Comparison of ENCODE assay signal across 8 mouse cellular contexts in genomic region chr17:45596631-45597396, GRCm38 (mm10). TPM values are rescaled to one million over a fixed set of nuclear protein-coding genes. Genes with fewer than 3 reads are reported as not detected.
A peak's percentile ranks its signal among the peaks of the same experiment; 100 is the strongest.
DNase-seq lines count a peak whose midpoint lies in the region; ATAC-seq and TF ChIP-seq lines count a peak whose summit lies in the region.

No protein-coding gene starts in this region.

- H3K4me2 ChIP-seq in heart, postnatal 0 days (ENCODE audit: low read depth, low read length): no peak overlapping the region
- no peak overlapping the region for H3K4me2 ChIP-seq in lung, embryonic 16.5 days (ENCODE audit: low read depth, low read length)

- H3K4me3 ChIP-seq in heart, postnatal 0 days (ENCODE audit: low read depth, low read length): no peak overlapping the region
- H3K4me3 ChIP-seq in lung, embryonic 16.5 days (ENCODE audit: low read length): no peak overlapping the region

- peak; percentile 85 for DNase-seq in adrenal gland, postnatal 25 days
- peak; percentile 93 for DNase-seq in fibroblast of lung, adult 2 months (ENCODE audit: low read depth)
- DNase-seq in heart, postnatal 0 days (ENCODE audit: low spot score): peak; percentile 70
- peak; percentile 84 to 90 for DNase-seq in kidney, postnatal 25 days
- peak; percentile 65 for DNase-seq in retina, embryonic 14.5 days (ENCODE audit: low spot score)
- peak; percentile 57 for DNase-seq in urinary bladder, postnatal 25 days (ENCODE audit: low spot score)

- H3K36me3 ChIP-seq in heart, postnatal 0 days (replicated peaks; ENCODE audit: control insufficient read depth, insufficient read depth, low read length): no peaks in the 10 kb centered on the region
- no peaks in the 10 kb centered on the region for H3K36me3 ChIP-seq in lung, embryonic 16.5 days (ENCODE audit: control insufficient read depth, insufficient read depth, low read length)

- H3K9me3 ChIP-seq in heart, postnatal 0 days (replicated peaks; ENCODE audit: control insufficient read depth, low read length): no peaks in the 10 kb centered on the region
- no peaks in the 10 kb centered on the region for H3K9me3 ChIP-seq in lung, embryonic 16.5 days (ENCODE audit: control insufficient read depth, low read length)

- no peak overlapping the region for H3K9ac ChIP-seq in heart, postnatal 0 days (replicated peaks; ENCODE audit: low read depth, low read length)
- H3K9ac ChIP-seq in lung, embryonic 16.5 days (ENCODE audit: low read length): no peak overlapping the region

- no peak for TF ChIP-seq EP300 in heart, postnatal 0 days (IDR thresholded peaks at IDR 0.05; ENCODE audit: low read depth)

- WGBS in heart, postnatal 0 days: 35% methylated on average over 11 of the region's 11 CpGs
- 36% methylated on average over 11 of the region's 11 CpGs for WGBS in lung, embryonic 16.5 days

- peak overlapping the region; percentile 72 for H3K27ac ChIP-seq in heart, postnatal 0 days (ENCODE audit: low read depth)
- peak overlapping the region; percentile 15; the same call in 1 of the 2 replicates for H3K27ac ChIP-seq in lung, embryonic 16.5 days (ENCODE audit: low read length)

- ATAC-seq in CD4-positive, CD25-positive, alpha-beta regulatory T cell, adult 4 months: peak; percentile 21
- ATAC-seq in heart, postnatal 0 days (ENCODE audit: insufficient read depth, low read depth): peak; percentile 63
- peak; percentile 44 for ATAC-seq in lung, embryonic 16.5 days (ENCODE audit: low read depth)

- peaks cover 49% of the 10 kb centered on the region for H3K4me1 ChIP-seq in heart, postnatal 0 days (ENCODE audit: control insufficient read depth, insufficient read depth)
- peaks cover 53% of the 10 kb centered on the region for H3K4me1 ChIP-seq in lung, embryonic 16.5 days (replicated peaks; ENCODE audit: control insufficient read depth, insufficient read depth, low read length)

- TF ChIP-seq CTCF in heart, postnatal 0 days (IDR thresholded peaks at IDR 0.05; ENCODE audit: low read depth): peak; percentile 68

- H3K27me3 ChIP-seq in heart, postnatal 0 days (ENCODE audit: control insufficient read depth, insufficient read depth, low read length): no peaks in the 10 kb centered on the region
- no peaks in the 10 kb centered on the region for H3K27me3 ChIP-seq in lung, embryonic 16.5 days (ENCODE audit: control insufficient read depth, insufficient read depth, low read depth, low read length)

RNA-seq across cellular contexts. Expression of gene Slc29a1, which starts 2.6 kb away (rescaled TPM):
- 100 to 1,000 TPM in 1 of 2 experiments, 10 to 100 TPM in 1; 88.0 to 154 TPM for polyA plus RNA-seq in CD4-positive, CD25-positive, alpha-beta regulatory T cell, adult 4 months (2017; shearing (Covaris generic))
- 151 and 173 TPM in 2 replicates for total RNA-seq in adrenal gland, postnatal 25 days (2021)
- total RNA-seq in heart, postnatal 0 days (2014; rRNA removed; ENCODE audit: low replicate concordance): 236 and 368 TPM in 2 replicates
- polyA plus RNA-seq in heart, postnatal 0 days (2015; fragmentation: Nextera tagmentation; extraction: Ambion mirVana): 105 and 107 TPM in 2 replicates
- polyA plus RNA-seq in lung, embryonic 16.5 days (2015; fragmentation: Nextera tagmentation; extraction: Ambion mirVana): 100 and 106 TPM in 2 replicates

RNA-seq across cellular contexts. Expression of gene Mymx, which starts 5.1 kb away (rescaled TPM):
- polyA plus RNA-seq in CD4-positive, CD25-positive, alpha-beta regulatory T cell, adult 4 months (2017; shearing (Covaris generic)): not detected
- total RNA-seq in adrenal gland, postnatal 25 days (2021): not detected in 2 replicates
- total RNA-seq in heart, postnatal 0 days (2014; rRNA removed; ENCODE audit: low replicate concordance): not detected in 2 replicates
- polyA plus RNA-seq in heart, postnatal 0 days (2015; fragmentation: Nextera tagmentation; extraction: Ambion mirVana): not detected in 2 replicates
- polyA plus RNA-seq in lung, embryonic 16.5 days (2015; fragmentation: Nextera tagmentation; extraction: Ambion mirVana): 0.39 and 0.91 TPM in 2 replicates

RNA-seq across cellular contexts. Expression of gene Hsp90ab1, which starts 23.7 kb away (rescaled TPM):
- 1,000 to 10,000 TPM; 1,172 to 1,222 TPM for polyA plus RNA-seq in CD4-positive, CD25-positive, alpha-beta regulatory T cell, adult 4 months (2017; shearing (Covaris generic))
- 1,940 and 2,378 TPM in 2 replicates for total RNA-seq in adrenal gland, postnatal 25 days (2021)
- total RNA-seq in heart, postnatal 0 days (2014; rRNA removed; ENCODE audit: low replicate concordance): 716 and 846 TPM in 2 replicates
- 756 and 767 TPM in 2 replicates for polyA plus RNA-seq in heart, postnatal 0 days (2015; fragmentation: Nextera tagmentation; extraction: Ambion mirVana)
- 1,477 and 1,506 TPM in 2 replicates for polyA plus RNA-seq in lung, embryonic 16.5 days (2015; fragmentation: Nextera tagmentation; extraction: Ambion mirVana)

RNA-seq across cellular contexts. Expression of gene Slc35b2, which starts 33.1 kb away (rescaled TPM):
- 10 to 100 TPM; 27.6 to 39.0 TPM for polyA plus RNA-seq in CD4-positive, CD25-positive, alpha-beta regulatory T cell, adult 4 months (2017; shearing (Covaris generic))
- 59.6 and 74.2 TPM in 2 replicates for total RNA-seq in adrenal gland, postnatal 25 days (2021)
- total RNA-seq in heart, postnatal 0 days (2014; rRNA removed; ENCODE audit: low replicate concordance): 87.8 and 137 TPM in 2 replicates
- polyA plus RNA-seq in heart, postnatal 0 days (2015; fragmentation: Nextera tagmentation; extraction: Ambion mirVana): 64.8 and 68.3 TPM in 2 replicates
- 130 and 131 TPM in 2 replicates for polyA plus RNA-seq in lung, embryonic 16.5 days (2015; fragmentation: Nextera tagmentation; extraction: Ambion mirVana)

RNA-seq across cellular contexts. Expression of gene Nfkbie, which starts 41.3 kb away (rescaled TPM):
- polyA plus RNA-seq in CD4-positive, CD25-positive, alpha-beta regulatory T cell, adult 4 months (2017; shearing (Covaris generic)): 10 to 100 TPM; 33.1 to 48.1 TPM
- total RNA-seq in adrenal gland, postnatal 25 days (2021): 3.1 and 3.6 TPM in 2 replicates
- 1.2 and 3.0 TPM in 2 replicates for total RNA-seq in heart, postnatal 0 days (2014; rRNA removed; ENCODE audit: low replicate concordance)
- polyA plus RNA-seq in heart, postnatal 0 days (2015; fragmentation: Nextera tagmentation; extraction: Ambion mirVana): 1.7 and 1.9 TPM in 2 replicates
- 3.1 and 3.5 TPM in 2 replicates for polyA plus RNA-seq in lung, embryonic 16.5 days (2015; fragmentation: Nextera tagmentation; extraction: Ambion mirVana)
